Mouse (Mus musculus) frontal cortex, postnatal 14 days (tissue): ENCODE measurements at regions not wholly inside any gene's neighbourhood (a gene's known extent, or its start where the extent isn't known, plus 50 kb on each side); places are given as distances from the start of the nearest gene placed in this dataset.

ENCODE experiments used
- DNase-seq, 2 experiments: peaks; one replicate each; pipeline ENCODE4 v3.0.0; 2022; ENCODE audit warnings: low spot score in 2 of 2

GRCm38 (mm10) chr7:73261750-73262149 is 113.6 kb upstream of the Rgma start:
- no peak for DNase-seq

GRCm38 (mm10) chr7:73262526-73262925 is 112.8 kb upstream of the Rgma start:
- DNase-seq: no peak

DNA sequence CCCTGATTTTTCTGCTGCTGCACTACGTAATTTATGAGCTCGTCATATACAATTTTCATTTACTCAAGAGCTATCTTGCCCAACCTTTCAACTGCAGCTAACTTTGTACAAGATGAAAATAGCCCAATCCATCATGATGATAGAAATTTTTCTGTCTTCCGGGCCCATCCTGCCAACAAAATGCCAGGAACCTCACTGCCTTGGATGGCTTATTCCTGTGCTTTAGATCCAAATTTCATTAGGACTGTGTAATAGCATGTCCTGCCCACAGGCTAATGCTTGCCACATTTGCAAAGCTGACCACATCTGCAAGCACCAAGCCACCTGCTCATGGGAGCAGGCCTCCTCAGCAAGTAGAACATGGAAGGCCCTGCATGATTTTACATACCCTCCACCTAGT is 105.7 kb upstream of the Rgma start:
- no peak for DNase-seq

DNA sequence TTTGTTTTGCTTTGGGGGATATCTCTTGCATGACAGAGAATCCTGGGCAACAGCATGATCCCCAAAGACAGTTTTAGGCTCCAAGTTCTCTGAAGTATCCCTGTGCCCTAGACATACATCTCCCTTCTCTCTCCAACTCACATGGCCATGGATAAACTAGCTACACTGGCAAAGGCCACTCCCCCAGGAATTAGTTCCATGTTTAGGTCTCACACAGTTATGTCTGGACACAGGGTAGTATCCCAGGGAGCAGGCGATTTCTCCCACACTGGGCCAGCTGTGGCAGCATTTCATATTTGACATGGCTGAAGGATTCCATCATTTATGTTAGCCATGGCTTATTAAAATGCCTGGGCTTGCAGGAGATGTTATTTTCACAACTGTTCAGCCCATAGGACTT is 102.5 kb upstream of the Rgma start:
- DNase-seq: no peak

GRCm38 (mm10) chr7:73275814-73276271 is 99.5 kb upstream of the Rgma start:
- no peak for DNase-seq

GRCm38 (mm10) chr7:73278616-73279015 is 96.7 kb upstream of the Rgma start:
- no peak for DNase-seq

GRCm38 (mm10) chr7:73279936-73280445 is 95.3 kb upstream of the Rgma start:
- no peak for DNase-seq

- no peak for DNase-seq
Measured at GRCm38 (mm10) chr7:73286244-73286643, 89.1 kb upstream of the Rgma start.

DNA sequence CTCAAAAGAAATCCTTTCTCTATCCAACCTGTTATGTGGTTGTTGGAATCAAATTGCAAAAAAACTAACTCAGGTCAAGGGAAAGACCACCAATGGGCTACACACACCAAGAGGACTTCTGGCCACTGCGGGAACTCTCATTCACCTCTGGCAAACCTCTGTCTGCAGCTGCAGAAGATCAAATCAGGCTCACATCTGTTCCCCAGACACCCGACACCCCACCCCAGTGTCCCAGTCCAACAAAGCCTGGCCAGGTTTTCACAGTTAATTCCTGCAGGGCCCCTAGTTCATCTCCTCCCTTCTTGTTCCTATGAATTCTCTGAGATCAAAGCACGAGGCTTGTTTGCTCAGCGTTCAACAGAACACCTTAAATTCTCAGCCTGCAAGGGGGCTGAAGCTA is 82.0 kb upstream of the Rgma start:
- no peak for DNase-seq

DNA sequence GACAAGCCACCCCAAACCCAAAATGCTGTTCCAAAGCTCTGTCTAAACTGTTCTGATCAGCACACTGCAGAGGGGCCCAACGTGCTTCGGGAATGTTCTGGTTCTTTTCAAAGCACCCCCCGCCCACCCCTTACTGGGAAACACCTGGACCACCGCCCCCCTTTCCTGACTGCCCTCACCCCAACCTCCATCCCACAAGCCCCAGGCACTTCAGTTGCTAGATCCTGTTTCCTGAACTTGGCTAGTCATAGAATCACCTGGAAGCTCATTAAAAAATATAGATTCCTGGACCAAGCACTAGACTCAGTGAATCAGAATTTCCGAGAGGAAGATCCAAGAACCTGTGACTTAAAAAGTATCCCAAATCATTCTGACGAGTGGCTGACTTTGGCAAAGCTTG is 80.9 kb upstream of the Rgma start:
- DNase-seq: no peak

DNA sequence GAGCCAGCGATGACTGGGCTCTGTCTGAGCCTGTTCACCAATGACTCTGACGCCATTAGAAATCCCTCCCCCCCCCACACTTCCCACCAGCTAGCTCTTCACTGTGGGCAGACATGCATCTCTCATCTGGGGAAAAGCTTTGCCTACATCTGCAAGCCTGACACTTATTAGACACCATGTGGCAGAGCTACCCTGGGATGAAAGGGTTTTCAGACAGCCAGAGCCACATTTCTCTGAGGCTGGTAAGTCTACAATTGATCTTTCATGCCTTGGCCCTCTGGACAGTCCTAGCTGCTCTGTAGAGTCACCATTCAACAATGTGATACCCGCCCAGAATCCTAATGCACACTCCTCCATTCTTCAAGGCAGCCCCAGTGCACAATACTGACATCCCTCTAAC is 72.8 kb upstream of the Rgma start:
- no peak for DNase-seq

DNA sequence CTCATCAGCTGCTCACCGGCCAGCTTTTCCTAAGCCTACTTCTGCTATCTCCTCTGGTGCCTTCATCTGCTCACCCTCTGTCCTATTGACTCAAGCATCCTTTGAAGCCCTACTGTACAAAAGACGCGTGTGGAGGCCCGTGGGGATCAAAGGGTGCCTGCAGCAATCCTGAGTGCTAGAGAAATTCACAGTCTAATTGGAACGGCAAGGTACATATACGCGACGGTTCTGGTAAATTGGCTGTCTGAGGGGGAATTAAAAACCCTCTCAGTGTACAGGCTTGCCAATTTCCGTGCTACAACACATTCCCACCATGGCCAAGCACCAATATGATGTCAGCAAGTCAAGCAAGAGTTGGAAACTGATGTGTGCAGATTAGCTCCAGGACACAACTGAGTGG is 71.5 kb upstream of the Rgma start:
- no peak for DNase-seq

- no peak for DNase-seq
Measured at GRCm38 (mm10) chr7:73304799-73305198, 70.5 kb upstream of the Rgma start.

- DNase-seq: no peak
Measured at GRCm38 (mm10) chr7:73305286-73305975, 69.9 kb upstream of the Rgma start.

DNA sequence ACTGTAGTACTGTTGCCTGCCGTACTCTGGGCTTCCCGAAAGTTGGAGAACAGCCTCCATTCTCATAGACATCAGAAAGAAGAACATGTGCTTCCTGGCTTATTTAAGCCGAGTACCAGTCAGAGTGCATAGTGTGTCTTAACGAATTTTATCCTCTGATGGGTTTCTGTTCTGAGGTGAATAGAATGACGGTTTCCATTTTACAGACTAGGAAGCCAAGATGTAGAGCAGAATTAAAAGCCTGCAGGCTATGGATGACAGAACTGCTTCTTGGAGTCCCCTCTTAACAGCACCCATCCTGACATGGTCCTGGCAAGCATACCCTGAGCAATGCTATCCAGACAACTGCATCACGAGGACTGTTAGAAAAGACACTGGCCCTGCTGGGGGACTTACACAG is 69.0 kb upstream of the Rgma start:
- DNase-seq: no peak

- DNase-seq: no peak
Measured at GRCm38 (mm10) chr7:73306728-73307127, 68.6 kb upstream of the Rgma start.

DNA sequence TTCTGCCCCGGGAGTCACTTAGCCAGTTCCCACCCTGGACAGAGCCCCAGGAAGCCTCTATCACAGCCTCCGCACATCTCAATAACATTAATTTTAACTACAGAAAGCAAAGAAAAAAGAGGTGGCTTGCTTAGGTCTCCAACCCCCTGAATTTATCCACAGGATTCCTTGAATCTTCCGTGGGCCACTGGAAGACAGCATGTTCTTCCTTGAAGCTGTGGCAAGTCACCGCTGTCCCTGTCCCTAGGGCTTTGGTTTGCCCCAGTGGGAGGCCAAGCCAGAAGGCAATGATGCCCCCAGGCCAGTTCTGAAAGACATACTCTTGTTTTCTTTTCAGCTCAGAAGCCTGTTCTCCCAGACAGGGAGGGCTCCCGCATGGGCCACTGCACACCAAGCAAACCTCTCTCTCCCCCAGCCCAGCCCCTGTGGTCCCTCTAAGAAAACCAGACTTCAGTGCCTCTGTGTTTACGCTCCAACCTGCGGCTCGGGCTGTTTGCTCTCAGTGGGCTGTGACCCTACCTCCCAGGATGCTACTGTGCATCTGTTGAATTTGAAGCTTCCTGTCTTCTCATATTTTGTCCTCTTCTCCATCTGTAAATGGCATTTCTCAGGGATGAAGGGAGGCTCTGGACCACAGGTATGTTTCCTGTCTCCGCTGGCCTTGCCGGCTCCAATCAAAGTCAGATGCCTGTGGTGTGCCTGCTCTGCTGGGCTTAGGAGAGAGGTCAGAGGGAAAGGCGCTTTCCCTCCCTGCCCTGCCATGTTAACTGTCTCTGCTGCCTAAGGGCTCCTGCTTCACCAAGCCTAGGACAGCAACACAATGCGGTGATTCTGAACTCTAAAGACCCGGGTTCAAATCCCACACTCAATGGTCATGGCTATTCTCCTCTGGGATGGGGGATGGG is 67.5 kb upstream of the Rgma start:
- DNase-seq: no peak

GRCm38 (mm10) chr7:73308981-73309380 is 66.3 kb upstream of the Rgma start:
- DNase-seq: no peak

DNA sequence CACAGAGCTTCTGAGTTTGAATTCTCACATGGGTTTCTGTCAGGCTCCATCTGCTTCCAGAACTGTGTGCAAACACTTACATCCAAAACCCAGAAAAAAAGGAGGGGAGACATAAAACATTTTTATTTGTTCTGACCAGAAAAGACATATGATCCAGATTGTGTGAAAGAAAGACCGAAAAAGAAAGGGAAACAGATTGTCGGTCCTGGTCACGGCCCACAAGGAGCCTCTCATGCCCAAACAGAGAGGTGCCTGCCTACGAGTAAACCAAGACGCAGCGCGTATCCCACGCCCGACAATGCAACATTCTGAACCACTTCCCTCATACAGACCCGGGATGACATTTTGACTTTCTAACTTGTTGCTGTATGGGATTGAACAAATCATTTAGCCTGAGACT is 65.3 kb upstream of the Rgma start:
- no peak for DNase-seq

DNA sequence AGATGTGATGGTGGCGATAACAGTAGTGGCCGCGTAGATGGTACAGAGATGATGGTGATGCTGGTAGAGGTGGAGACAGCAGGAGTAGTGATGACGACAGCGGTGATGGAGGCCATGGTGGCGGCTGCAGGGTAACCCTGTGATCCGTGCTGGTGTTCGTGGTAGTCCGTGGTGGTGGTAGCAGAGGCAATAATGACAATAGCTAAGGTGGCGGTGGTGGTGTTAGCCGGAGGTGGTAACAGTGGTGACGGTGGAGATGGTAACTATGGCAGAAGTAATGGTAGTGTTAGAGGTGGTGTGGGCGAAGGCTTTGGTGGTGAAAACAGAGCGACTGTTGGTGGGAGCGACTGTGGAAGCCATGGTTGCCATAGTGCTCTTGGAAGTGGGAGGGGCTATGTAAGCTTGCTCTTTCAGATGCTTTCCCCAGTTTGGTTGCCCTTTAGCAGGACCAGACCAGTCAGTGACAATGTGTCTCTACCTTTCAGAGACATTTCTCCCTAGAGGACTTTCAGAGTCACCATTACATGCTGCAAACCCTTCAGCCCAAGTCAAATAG is 64.7 kb upstream of the Rgma start:
- DNase-seq: no peak

DNA sequence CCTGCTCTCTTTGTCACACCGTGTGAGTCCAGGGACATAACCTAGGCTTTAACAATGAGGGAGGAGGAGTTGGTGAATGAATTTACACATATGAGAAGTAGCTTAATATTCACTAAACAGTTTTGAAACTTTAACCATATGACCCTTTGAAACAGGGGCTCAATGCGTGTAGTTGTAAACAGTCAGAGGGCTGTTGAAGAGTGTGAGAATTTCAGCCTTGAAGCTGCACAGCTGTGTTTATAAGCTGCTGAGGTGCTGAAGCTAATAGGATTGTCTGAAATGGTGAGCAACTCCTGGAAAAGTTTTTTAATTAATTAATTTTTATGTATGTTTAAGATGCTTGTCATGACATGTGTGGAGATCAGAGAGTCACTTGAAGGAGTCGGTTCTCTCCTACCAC is 59.8 kb upstream of the Rgma start:
- no peak for DNase-seq

DNA sequence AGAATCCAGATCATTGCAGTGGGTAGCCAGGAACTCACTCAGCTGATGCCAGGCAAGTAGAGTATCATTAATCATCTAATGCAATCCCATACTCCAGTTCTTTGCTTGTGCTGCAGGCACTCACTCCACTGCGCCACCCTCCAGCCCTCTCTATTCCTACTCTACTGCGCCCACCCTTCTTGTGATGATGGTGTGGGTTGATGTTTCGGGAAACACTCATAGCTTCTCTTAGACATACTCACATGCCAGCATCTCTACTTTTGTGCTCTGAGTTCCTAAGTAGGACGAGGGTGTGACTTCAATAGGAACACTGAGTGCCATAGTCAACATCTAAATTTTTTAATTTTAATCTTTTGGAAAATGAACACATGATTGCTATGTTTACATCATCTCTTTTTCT is 57.7 kb upstream of the Rgma start:
- DNase-seq: no peak

GRCm38 (mm10) chr7:73319004-73319403 is 56.3 kb upstream of the Rgma start:
- no peak for DNase-seq
